Mouse (Mus musculus) right cerebral cortex, adult 2 months (tissue): ENCODE data around the gene Gm4559.
A peak's percentile ranks its signal among the peaks of the same experiment; 100 is the strongest.
"Not testable (repeated sequence)": the region's sequence is repeated elsewhere in the genome, so short reads cannot be mapped to it uniquely, and the experiment has no call there.

Experiments used
- DNase-seq, 2 experiments: peaks; one replicate each; pipeline ENCODE4 v3.0.0; 2021 to 2022; ENCODE audit warnings: low spot score in 2 of 2

The Gm4559 gene

GRCm38 (mm10) chr7:142274263-142274662, at the start of gene Gm4559:
Gm4559 (minus strand) TSS chr7:142274363.
- DNase-seq, result not testable (repeated sequence)

- peak in 1 of 2 experiments; percentile 21 for DNase-seq
These were observed 49.4 kb upstream of the Gm4559 start for GRCm38 (mm10) chr7:142323396-142324117.

GRCm38 (mm10) chr7:142322641-142323040, 48.5 kb upstream of the Gm4559 start:
- DNase-seq, result no peak

- DNase-seq, result not testable (repeated sequence)
These were observed 47.6 kb upstream of the Gm4559 start for GRCm38 (mm10) chr7:142321637-142322306.

- DNase-seq, result no peak
These were observed 46.7 kb upstream of the Gm4559 start for GRCm38 (mm10) chr7:142320906-142321305.

- DNase-seq, result peak; percentile 21 to 23
These were observed 45.0 kb upstream of the Gm4559 start for GRCm38 (mm10) chr7:142319124-142319523.

- DNase-seq, result no peak
These were observed 43.1 kb upstream of the Gm4559 start for GRCm38 (mm10) chr7:142317216-142317615.

GRCm38 (mm10) chr7:142316558-142316957, 42.4 kb upstream of the Gm4559 start:
- DNase-seq, result peak; percentile 51 to 54

- DNase-seq, result no peak
These were observed 40.6 kb upstream of the Gm4559 start for GRCm38 (mm10) chr7:142314600-142315285.

- not testable (repeated sequence) for DNase-seq
These were observed 29.8 kb upstream of the Gm4559 start for GRCm38 (mm10) chr7:142303929-142304328.

GRCm38 (mm10) chr7:142303249-142303648, 29.1 kb upstream of the Gm4559 start, which contains the start of gene Krtap5-4:
Krtap5-4 (plus strand) TSS chr7:142303549.
- no peak for DNase-seq

- DNase-seq, result not testable (repeated sequence)
These were observed 22.9 kb upstream of the Gm4559 start, which contains the start of gene Krtap5-1 for GRCm38 (mm10) chr7:142297018-142297417. Krtap5-1 (minus strand) TSS chr7:142297118.

GRCm38 (mm10) chr7:142296108-142296507, 21.9 kb upstream of the Gm4559 start:
- not testable (repeated sequence) for DNase-seq

- no peak for DNase-seq
These were observed 21.3 kb upstream of the Gm4559 start for GRCm38 (mm10) chr7:142295418-142295817.

- peak; percentile 16 to 21 for DNase-seq
These were observed 19.7 kb upstream of the Gm4559 start for GRCm38 (mm10) chr7:142293851-142294250.

- not testable (repeated sequence) for DNase-seq
These were observed 11.9 kb upstream of the Gm4559 start for GRCm38 (mm10) chr7:142285910-142286612.

- DNase-seq, result peak in 1 of 2 experiments; percentile 16
These were observed 11.1 kb upstream of the Gm4559 start for GRCm38 (mm10) chr7:142285130-142285835.

GRCm38 (mm10) chr7:142284615-142285080, 10.5 kb upstream of the Gm4559 start:
- DNase-seq, result peak; percentile 94 to 95

GRCm38 (mm10) chr7:142284023-142284591, 9.9 kb upstream of the Gm4559 start:
- peak; percentile 37 to 40 for DNase-seq

- DNase-seq, result not testable (repeated sequence)
These were observed 8.7 kb upstream of the Gm4559 start for GRCm38 (mm10) chr7:142282847-142283246.
